Mouse (Mus musculus) heart, embryonic 10.5 days (tissue): ENCODE measurements around the gene Olfr1415. TPM values are rescaled to one million over a fixed set of nuclear protein-coding genes. Genes with fewer than 3 reads are reported as not detected.

Source experiments
- DNase-seq: peaks from one replicate; pipeline ENCODE4 v3.0.0-alpha.2; 2017; ENCODE audit warnings: low spot score
- H3K27ac ChIP-seq: fragments of 300-500 bp; sonication (generic); 2 replicates; pipeline ENCODE4 v1.5.1; 2016; ENCODE audit warnings: mild to moderate bottlenecking
- H3K27me3 ChIP-seq: fragments of 300-500 bp; sonication (generic); 2 replicates; pipeline ENCODE4 v1.6.1; 2016; ENCODE audit warnings: mild to moderate bottlenecking; ENCODE audit not compliant: poor library complexity, insufficient read depth, severe bottlenecking
- H3K36me3 ChIP-seq: fragments of 300-500 bp; sonication (generic); 2 replicates; pipeline ENCODE4 v1.6.1; 2016; ENCODE audit warnings: mild to moderate bottlenecking, moderate library complexity
- H3K4me1 ChIP-seq: fragments of 300-500 bp; sonication (generic); 2 replicates; pipeline ENCODE4 v1.6.1; 2016; ENCODE audit warnings: mild to moderate bottlenecking
- H3K4me3 ChIP-seq: fragments of 300-500 bp; sonication (generic); 2 replicates; pipeline ENCODE4 v1.5.1; 2016; ENCODE audit warnings: mild to moderate bottlenecking, moderate library complexity
- H3K9me3 ChIP-seq: fragments of 300-500 bp; sonication (generic); 2 replicates; pipeline ENCODE4 v1.6.1; 2016; ENCODE audit warnings: mild to moderate bottlenecking, moderate library complexity
- WGBS: fragments of 180-500 bp; shearing (Covaris S2); methylation state at CpG from one replicate; pipeline ENCODE4 v1.1.7; 2016; 5-methylcytosine and 5-hydroxymethylcytosine counted together
- microRNA-seq: library from miRNA; unstranded; fragments of <30 nt; microRNA quantifications from one replicate; pipeline ENCODE4, GENCODE M21; 2017
- polyA plus RNA-seq: library from polyadenylated mRNA; unstranded; fragments of >200 nt; fragmentation: Nextera tagmentation; extraction: Ambion mirVana; gene quantifications from 2 replicates; pipeline ENCODE4 v1.2.1, GENCODE M21; 2016

The Olfr1415 gene
- polyA plus RNA-seq, 1 experiment from 2014 or later: not detected

GRCm38 (mm10) chr1:92458416-92458815 is 37.5 kb downstream of the Olfr1415 start:
- H3K4me3 ChIP-seq: no peak overlapping the region
- H3K9me3 ChIP-seq: no peaks in the 10 kb centered on the region
- H3K27me3 ChIP-seq: no peaks in the 10 kb centered on the region
- no peak overlapping the region for H3K27ac ChIP-seq
- 91% methylated on average over 6 of the region's 6 CpGs for WGBS
- H3K36me3 ChIP-seq: peaks cover 91% of the 10 kb centered on the region
- H3K4me1 ChIP-seq: no peaks in the 10 kb centered on the region
- DNase-seq: no peak

- Histone ChIP-seq H3K36me3 (peaks cover 91% of the 10 kb centered on the region), H3K4me1 (no peaks in the 10 kb centered on the region), H3K27me3 (no peaks in the 10 kb centered on the region), H3K9me3 (no peaks in the 10 kb centered on the region), H3K4me3 (no peak overlapping the region), H3K27ac (no peak overlapping the region)
- DNase-seq: no peak
These were observed 38.1 kb downstream of the Olfr1415 start for GRCm38 (mm10) chr1:92457758-92458157.

DNA sequence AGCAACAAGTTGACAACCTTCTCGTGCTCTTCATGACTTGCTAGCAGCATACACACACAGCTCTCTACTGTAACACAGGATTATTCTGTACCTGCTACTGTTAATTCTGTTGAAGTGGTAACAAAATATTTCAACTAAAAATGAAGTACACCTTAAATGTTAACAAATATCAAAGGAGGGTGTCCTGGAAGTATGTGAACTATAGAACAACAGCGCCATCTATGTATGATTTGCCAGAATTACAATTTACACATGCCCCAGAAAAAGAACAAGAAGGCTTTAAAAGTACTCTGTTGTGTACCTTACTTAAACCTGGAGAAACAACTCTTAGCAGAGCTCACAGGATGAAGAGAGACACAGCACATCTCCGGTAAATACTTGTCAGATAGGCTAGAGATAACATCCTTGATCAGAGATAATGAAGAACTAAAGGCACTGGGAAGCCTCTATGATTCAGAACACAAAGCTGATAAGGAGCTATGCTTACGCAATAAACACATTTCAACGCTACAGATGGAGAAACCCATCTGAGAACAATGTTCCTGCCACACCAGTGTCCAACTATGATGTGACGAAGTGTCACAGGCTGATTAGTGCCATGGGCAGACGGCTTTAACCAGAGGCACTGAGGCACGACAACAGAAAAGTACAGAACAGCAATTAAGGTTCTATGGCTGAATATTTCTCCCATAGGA is 42.0 kb downstream of the Olfr1415 start:
- 73% methylated on average over 8 of the region's 8 CpGs for WGBS
- 0 out of 2 replicates have a peak, but pooled peaks cover under 1% of the 10 kb centered on the region for H3K4me1 ChIP-seq
- no peak for DNase-seq
- H3K27ac ChIP-seq: no peak overlapping the region
- H3K27me3 ChIP-seq: no peaks in the 10 kb centered on the region
- no peak overlapping the region for H3K4me3 ChIP-seq
- no peaks in the 10 kb centered on the region for H3K9me3 ChIP-seq
- peaks cover 88% of the 10 kb centered on the region for H3K36me3 ChIP-seq

GRCm38 (mm10) chr1:92448293-92448692 is 47.6 kb downstream of the Olfr1415 start:
- Histone ChIP-seq H3K27ac (no peak overlapping the region), H3K36me3 (peaks cover 90% of the 10 kb centered on the region)

DNA sequence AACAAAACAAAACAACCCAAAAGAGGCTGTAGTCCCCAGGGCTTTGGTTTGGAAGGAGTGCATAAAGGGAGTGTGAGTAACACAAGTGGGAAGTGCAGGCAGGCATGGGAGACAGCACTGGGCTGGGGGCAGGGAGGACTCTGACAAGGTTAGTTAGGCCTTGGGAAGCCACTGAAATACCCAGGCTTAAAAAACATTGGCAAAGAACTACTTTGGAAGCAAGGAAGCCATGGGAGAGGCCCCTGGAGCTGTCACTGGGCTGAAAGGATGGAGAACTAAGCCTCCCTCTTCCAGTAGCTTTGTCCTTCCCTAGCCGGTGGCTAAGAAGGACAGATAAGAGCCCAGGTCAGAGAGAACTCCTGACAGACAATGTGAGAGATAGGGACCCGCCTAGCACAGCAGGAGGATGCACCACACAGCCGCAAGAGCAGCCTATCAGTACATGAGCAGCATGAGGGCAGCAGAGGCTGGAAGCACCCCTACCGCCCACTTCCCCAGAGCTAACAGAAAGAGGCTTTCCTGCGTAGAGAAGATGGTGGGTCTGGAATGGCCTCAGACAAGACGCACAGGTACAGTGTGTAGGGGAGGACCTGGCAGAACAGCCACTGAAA is 54.3 kb downstream of the Olfr1415 start:
- no peaks in the 10 kb centered on the region for H3K9me3 ChIP-seq
- H3K36me3 ChIP-seq: peaks cover 74% of the 10 kb centered on the region
- WGBS: 40% methylated on average over 6 of the region's 6 CpGs
- peak; percentile 73 for DNase-seq
- no peak overlapping the region for H3K4me3 ChIP-seq
- peaks cover 36% of the 10 kb centered on the region for H3K4me1 ChIP-seq
- H3K27me3 ChIP-seq: no peaks in the 10 kb centered on the region
- H3K27ac ChIP-seq: no peak overlapping the region

More at GRCm38 (mm10) chr1:92448293-92448692, 47.6 kb downstream of the Olfr1415 start:
- no peak for DNase-seq
- peaks cover 5% of the 10 kb centered on the region; the same call in 1 of the 2 replicates for H3K4me1 ChIP-seq
- WGBS: 61% methylated on average over 3 of the region's 3 CpGs
- H3K9me3 ChIP-seq: no peaks in the 10 kb centered on the region
- H3K27me3 ChIP-seq: no peaks in the 10 kb centered on the region
- no peak overlapping the region for H3K4me3 ChIP-seq

GRCm38 (mm10) chr1:92440066-92440750 is 55.7 kb downstream of the Olfr1415 start:
- DNase-seq: no peak
- H3K4me3 ChIP-seq: no peak overlapping the region
- no peaks in the 10 kb centered on the region for H3K27me3 ChIP-seq
- peaks cover 45% of the 10 kb centered on the region for H3K4me1 ChIP-seq
- H3K9me3 ChIP-seq: no peaks in the 10 kb centered on the region
- peaks cover 61% of the 10 kb centered on the region for H3K36me3 ChIP-seq
- H3K27ac ChIP-seq: no peak overlapping the region
- 82% methylated on average over 9 of the region's 9 CpGs for whole genome bisulfite sequencing

Small RNA genes lying within 50 kb of the gene (microRNA-seq; reads per million reads assigned to microRNA genes)
- gene Mir6900: 8.1 reads per million, percentile 23 among the genes with 10 or more reads in this experiment

Other genes starting within 250 kb of the Olfr1415 start
- 404 and 483 TPM in 2 replicates for gene Ndufa10, start 22.2 kb downstream of the Olfr1415 start, polyA plus RNA-seq
- gene Olfr1416, start 11.0 kb downstream of the Olfr1415 start, polyA plus RNA-seq: not detected in 2 replicates
- gene Olfr1414, start 22.6 kb upstream of the Olfr1415 start, polyA plus RNA-seq: not detected in 2 replicates
- not detected in 2 replicates for gene Olfr1413, start 75.2 kb upstream of the Olfr1415 start, polyA plus RNA-seq
- not detected in 2 replicates for gene Olfr1412, start 89.7 kb upstream of the Olfr1415 start, polyA plus RNA-seq
- gene Olfr1411, start 98.3 kb upstream of the Olfr1415 start, polyA plus RNA-seq: not detected in 2 replicates
- not detected in 2 replicates for gene Olfr1410, start 109.7 kb upstream of the Olfr1415 start, polyA plus RNA-seq
- not detected in 2 replicates for gene Olfr12, start 121.7 kb upstream of the Olfr1415 start, polyA plus RNA-seq
- 310 and 346 TPM in 2 replicates for gene Cops9, start 145.9 kb upstream of the Olfr1415 start, polyA plus RNA-seq
- 0.08 TPM in 1 of 2 replicates, not detected in the other for gene Otos, start 152.7 kb upstream of the Olfr1415 start, polyA plus RNA-seq